Mouse (Mus musculus) liver, embryonic 12.5 days (tissue): ENCODE measurements around the gene Amh. TPM values are rescaled to one million over a fixed set of nuclear protein-coding genes. Genes with fewer than 3 reads are reported as not detected.

Source experiments
- ATAC-seq: fragments of 200-750 bp; cut with Nextera tagmentation; 2 replicates; pipeline ENCODE4 v1.8.0; 2017; ENCODE audit warnings: moderate number of reproducible peaks, mild to moderate bottlenecking, moderate library complexity
- H3K27ac ChIP-seq: fragments of 300-500 bp; sonication (generic); 2 replicates; pipeline ENCODE4 v1.5.1; 2016; ENCODE audit warnings: mild to moderate bottlenecking
- H3K27me3 ChIP-seq: fragments of 300-500 bp; sonication (generic); replicated peaks from 2 replicates; pipeline ENCODE4 v1.6.1; 2016; ENCODE audit warnings: mild to moderate bottlenecking, moderate library complexity
- H3K36me3 ChIP-seq: fragments of 300-500 bp; sonication (generic); 2 replicates; pipeline ENCODE4 v1.6.1; 2016; ENCODE audit warnings: mild to moderate bottlenecking, moderate library complexity
- H3K4me1 ChIP-seq: fragments of 300-500 bp; sonication (generic); 2 replicates; pipeline ENCODE4 v1.6.1; 2016
- H3K4me2 ChIP-seq: fragments of 300-500 bp; sonication (generic); 2 replicates; pipeline ENCODE4 v1.6.1; 2016; ENCODE audit warnings: mild to moderate bottlenecking, moderate library complexity
- H3K4me3 ChIP-seq: fragments of 300-500 bp; sonication (generic); 2 replicates; pipeline ENCODE4 v1.5.1; 2016; ENCODE audit warnings: mild to moderate bottlenecking, moderate library complexity
- H3K9ac ChIP-seq: fragments of 300-500 bp; sonication (generic); 2 replicates; pipeline ENCODE4 v1.6.1; 2016; ENCODE audit warnings: mild to moderate bottlenecking, moderate library complexity
- H3K9me3 ChIP-seq: fragments of 300-500 bp; sonication (generic); replicated peaks from 2 replicates; pipeline ENCODE4 v1.6.1; 2016; ENCODE audit warnings: mild to moderate bottlenecking, moderate library complexity
- WGBS: fragments of 180-500 bp; shearing (Covaris S2); methylation state at CpG from one replicate; pipeline ENCODE4 v1.1.7; 2016; ENCODE audit not compliant: insufficient replicate concordance; 5-methylcytosine and 5-hydroxymethylcytosine counted together
- polyA plus RNA-seq: library from polyadenylated mRNA; unstranded; fragments of >200 nt; fragmentation: Nextera tagmentation; extraction: Ambion mirVana; gene quantifications from 2 replicates; pipeline ENCODE4 v1.2.1, GENCODE M21; 2016

The Amh gene
- polyA plus RNA-seq, 1 experiment from 2014 or later = not detected

GRCm38 (mm10) chr10:80766161-80766815, 38.8 kb upstream of the Amh start:
- Histone ChIP-seq H3K9ac (no peak overlapping the region), H3K27ac (no peak overlapping the region), H3K36me3 (peaks cover 85% of the 10 kb centered on the region), H3K4me3 (no peak overlapping the region), H3K27me3 (no peaks in the 10 kb centered on the region), H3K9me3 (no peaks in the 10 kb centered on the region), H3K4me2 (no peak overlapping the region), H3K4me1 (peaks cover 42% of the 10 kb centered on the region)
- whole genome bisulfite sequencing = 85% methylated on average over 10 of the region's 10 CpGs
- no peak for ATAC-seq

GRCm38 (mm10) chr10:80768365-80768764, 36.7 kb upstream of the Amh start:
- peaks cover 37% of the 10 kb centered on the region for H3K4me1 ChIP-seq
- ATAC-seq = no peak
- H3K9ac ChIP-seq = no peak overlapping the region
- no peak overlapping the region for H3K4me3 ChIP-seq
- H3K36me3 ChIP-seq = peaks cover 97% of the 10 kb centered on the region
- no peaks in the 10 kb centered on the region for H3K9me3 ChIP-seq
- H3K4me2 ChIP-seq = no peak overlapping the region
- H3K27me3 ChIP-seq = no peaks in the 10 kb centered on the region
- H3K27ac ChIP-seq = no peak overlapping the region
- 85% methylated on average over 6 of the region's 6 CpGs for WGBS

GRCm38 (mm10) chr10:80773816-80774215, 31.2 kb upstream of the Amh start:
- Histone ChIP-seq H3K4me1 (peaks cover 46% of the 10 kb centered on the region), H3K27ac (peak overlapping the region; percentile 73), H3K9me3 (no peaks in the 10 kb centered on the region), H3K4me3 (no peak overlapping the region), H3K4me2 (no peak overlapping the region), H3K36me3 (peaks cover 100% of the 10 kb centered on the region), H3K9ac (no peak overlapping the region), H3K27me3 (no peaks in the 10 kb centered on the region)
- ATAC-seq = no peak
- WGBS = 72% methylated on average over 5 of the region's 5 CpGs

GRCm38 (mm10) chr10:80774549-80774948, 30.5 kb upstream of the Amh start:
- no peaks in the 10 kb centered on the region for H3K9me3 ChIP-seq
- no peaks in the 10 kb centered on the region for H3K27me3 ChIP-seq
- H3K4me1 ChIP-seq = peaks cover 42% of the 10 kb centered on the region
- peak overlapping the region; percentile 13; the same call in 1 of the 2 replicates for H3K4me2 ChIP-seq
- peak; percentile 87 for ATAC-seq
- H3K9ac ChIP-seq = no peak overlapping the region
- H3K4me3 ChIP-seq = no peak overlapping the region
- peaks cover 100% of the 10 kb centered on the region for H3K36me3 ChIP-seq
- H3K27ac ChIP-seq = peak overlapping the region; percentile 73
- WGBS = 33% methylated on average over 2 of the region's 2 CpGs

GRCm38 (mm10) chr10:80774981-80775380, 30.1 kb upstream of the Amh start:
- 70% methylated on average over 4 of the region's 4 CpGs for WGBS
- no peak overlapping the region for H3K27ac ChIP-seq
- H3K4me3 ChIP-seq = no peak overlapping the region
- H3K4me2 ChIP-seq = no peak overlapping the region
- H3K4me1 ChIP-seq = peaks cover 38% of the 10 kb centered on the region
- H3K27me3 ChIP-seq = no peaks in the 10 kb centered on the region
- H3K9me3 ChIP-seq = no peaks in the 10 kb centered on the region
- peaks cover 100% of the 10 kb centered on the region for H3K36me3 ChIP-seq
- ATAC-seq = peak; percentile 23; the same call in 1 of the 2 replicates
- H3K9ac ChIP-seq = no peak overlapping the region

- Histone ChIP-seq H3K27me3 (no peaks in the 10 kb centered on the region), H3K4me1 (peaks cover 32% of the 10 kb centered on the region), H3K27ac (no peak overlapping the region), H3K9me3 (no peaks in the 10 kb centered on the region), H3K4me3 (no peak overlapping the region), H3K4me2 (no peak overlapping the region), H3K36me3 (peaks cover 100% of the 10 kb centered on the region), H3K9ac (no peak overlapping the region)
- WGBS = 87% methylated on average over 4 of the region's 4 CpGs
- ATAC-seq = no peak
These were observed 29.3 kb upstream of the Amh start for GRCm38 (mm10) chr10:80775731-80776130.

- Histone ChIP-seq H3K36me3 (peaks cover 100% of the 10 kb centered on the region), H3K4me2 (no peak overlapping the region), H3K9me3 (no peaks in the 10 kb centered on the region), H3K27ac (no peak overlapping the region), H3K9ac (no peak overlapping the region), H3K4me1 (peaks cover 32% of the 10 kb centered on the region), H3K4me3 (no peak overlapping the region), H3K27me3 (no peaks in the 10 kb centered on the region)
- 76% methylated on average over 6 of the region's 6 CpGs for WGBS
- no peak for ATAC-seq
These were observed 28.6 kb upstream of the Amh start for GRCm38 (mm10) chr10:80776358-80776869.

- Histone ChIP-seq H3K27me3 (no peaks in the 10 kb centered on the region), H3K4me1 (peaks cover 30% of the 10 kb centered on the region), H3K4me3 (no peak overlapping the region), H3K36me3 (peaks cover 100% of the 10 kb centered on the region), H3K9me3 (no peaks in the 10 kb centered on the region), H3K9ac (no peak overlapping the region), H3K4me2 (no peak overlapping the region), H3K27ac (no peak overlapping the region)
- WGBS = 89% methylated on average over 5 of the region's 5 CpGs
- ATAC-seq = no peak
These were observed 27.9 kb upstream of the Amh start for GRCm38 (mm10) chr10:80777123-80777522.

GRCm38 (mm10) chr10:80779565-80779964, 25.5 kb upstream of the Amh start:
- Histone ChIP-seq H3K9ac (no peak overlapping the region), H3K27me3 (no peaks in the 10 kb centered on the region), H3K4me3 (no peak overlapping the region), H3K36me3 (peaks cover 100% of the 10 kb centered on the region), H3K27ac (no peak overlapping the region), H3K4me1 (peaks cover 6% of the 10 kb centered on the region), H3K4me2 (no peak overlapping the region), H3K9me3 (no peaks in the 10 kb centered on the region)
- ATAC-seq = no peak

GRCm38 (mm10) chr10:80784302-80784701, 20.7 kb upstream of the Amh start:
- no peaks in the 10 kb centered on the region for H3K27me3 ChIP-seq
- H3K9me3 ChIP-seq = no peaks in the 10 kb centered on the region
- no peak for ATAC-seq
- H3K4me2 ChIP-seq = no peak overlapping the region
- peaks cover 100% of the 10 kb centered on the region for H3K36me3 ChIP-seq
- 97% methylated on average over 2 of the region's 2 CpGs for WGBS
- no peak overlapping the region for H3K9ac ChIP-seq
- no peak overlapping the region for H3K4me3 ChIP-seq
- H3K27ac ChIP-seq = no peak overlapping the region
- H3K4me1 ChIP-seq = no peaks in the 10 kb centered on the region

- H3K27me3 ChIP-seq = no peaks in the 10 kb centered on the region
- no peak overlapping the region for H3K4me2 ChIP-seq
- H3K4me1 ChIP-seq = no peaks in the 10 kb centered on the region
- no peak overlapping the region for H3K27ac ChIP-seq
- H3K4me3 ChIP-seq = no peak overlapping the region
- 93% methylated on average over 12 of the region's 12 CpGs for WGBS
- no peak for ATAC-seq
- no peaks in the 10 kb centered on the region for H3K9me3 ChIP-seq
- no peak overlapping the region for H3K9ac ChIP-seq
- peaks cover 100% of the 10 kb centered on the region for H3K36me3 ChIP-seq
These were observed 20.2 kb upstream of the Amh start for GRCm38 (mm10) chr10:80784871-80785270.

- H3K27me3 ChIP-seq = no peaks in the 10 kb centered on the region
- no peak for ATAC-seq
- 89% methylated on average over 11 of the region's 11 CpGs for WGBS
These were observed 19.1 kb upstream of the Amh start for GRCm38 (mm10) chr10:80785963-80786362.

GRCm38 (mm10) chr10:80787517-80787916, 17.5 kb upstream of the Amh start:
- H3K27ac ChIP-seq = no peak overlapping the region
- no peaks in the 10 kb centered on the region for H3K9me3 ChIP-seq
- ATAC-seq = no peak
- no peaks in the 10 kb centered on the region for H3K27me3 ChIP-seq
- H3K9ac ChIP-seq = no peak overlapping the region
- WGBS = 75% methylated on average over 2 of the region's 2 CpGs
- peaks cover 17% of the 10 kb centered on the region for H3K4me1 ChIP-seq
- H3K36me3 ChIP-seq = peaks cover 100% of the 10 kb centered on the region
- no peak overlapping the region for H3K4me3 ChIP-seq
- no peak overlapping the region for H3K4me2 ChIP-seq

More at GRCm38 (mm10) chr10:80785963-80786362, 19.1 kb upstream of the Amh start:
- H3K4me1 ChIP-seq = peaks cover 1% of the 10 kb centered on the region; the same call in 1 of the 2 replicates
- no peak overlapping the region for H3K9ac ChIP-seq
- H3K4me3 ChIP-seq = no peak overlapping the region
- no peak overlapping the region for H3K27ac ChIP-seq
- no peaks in the 10 kb centered on the region for H3K9me3 ChIP-seq
- H3K4me2 ChIP-seq = no peak overlapping the region
- peaks cover 100% of the 10 kb centered on the region for H3K36me3 ChIP-seq
